Mouse (Mus musculus) kidney, adult 8-10 months (tissue): ENCODE measurements at regions not wholly inside any gene's neighbourhood (a gene's known extent, or its start where the extent isn't known, plus 50 kb on each side); places are given as distances from the start of the nearest gene placed in this dataset.
A peak's percentile ranks its signal among the peaks of the same experiment; 100 is the strongest.

Experiments used
- DNase-seq, 2 experiments: peaks; one replicate each; pipeline ENCODE4 v3.0.0; 2022

- DNase-seq, result no peak
These were observed 86.2 kb upstream of the Slc25a26 start for GRCm38 (mm10) chr6:94413987-94414360.

GRCm38 (mm10) chr6:94413297-94413986 is 86.7 kb upstream of the Slc25a26 start:
- no peak for DNase-seq

- DNase-seq, result no peak
These were observed 87.8 kb upstream of the Slc25a26 start for GRCm38 (mm10) chr6:94412341-94412740.

- DNase-seq, result no peak
These were observed 89.7 kb upstream of the Slc25a26 start for GRCm38 (mm10) chr6:94410480-94410879.

GRCm38 (mm10) chr6:94408996-94409395 is 91.1 kb upstream of the Slc25a26 start:
- no peak for DNase-seq

GRCm38 (mm10) chr6:94407751-94408150 is 92.4 kb upstream of the Slc25a26 start:
- DNase-seq, result no peak

GRCm38 (mm10) chr6:94405371-94406076 is 94.6 kb upstream of the Slc25a26 start:
- DNase-seq, result no peak

- no peak for DNase-seq
These were observed 98.3 kb upstream of the Slc25a26 start for GRCm38 (mm10) chr6:94401617-94402481.

- DNase-seq, result no peak
These were observed 99.0 kb upstream of the Slc25a26 start for GRCm38 (mm10) chr6:94401061-94401591.

GRCm38 (mm10) chr6:94400471-94401051 is 99.6 kb upstream of the Slc25a26 start:
- peak; percentile 35 to 55 for DNase-seq

GRCm38 (mm10) chr6:94391134-94391533 is 107.4 kb upstream of the Magi1 start:
- DNase-seq, result peak; percentile 88 to 96

GRCm38 (mm10) chr6:94390403-94390802 is 106.7 kb upstream of the Magi1 start:
- DNase-seq, result peak; percentile 82 to 92

GRCm38 (mm10) chr6:94389716-94390115 is 106.0 kb upstream of the Magi1 start:
- DNase-seq, result peak; percentile 53 to 59

- no peak for DNase-seq
These were observed 103.9 kb upstream of the Magi1 start for GRCm38 (mm10) chr6:94387648-94388047.

- DNase-seq, result peak; percentile 47 to 57
These were observed 101.8 kb upstream of the Magi1 start for GRCm38 (mm10) chr6:94385531-94385930.

- no peak for DNase-seq
These were observed 86.3 kb upstream of the Magi1 start for GRCm38 (mm10) chr6:94369991-94370390.

GRCm38 (mm10) chr6:94363951-94364350 is 80.2 kb upstream of the Magi1 start:
- peak; percentile 9 to 11 for DNase-seq

GRCm38 (mm10) chr6:94362626-94363025 is 78.9 kb upstream of the Magi1 start:
- no peak for DNase-seq

- DNase-seq, result no peak
These were observed 73.9 kb upstream of the Magi1 start for GRCm38 (mm10) chr6:94357568-94357967.

GRCm38 (mm10) chr6:94354451-94355095 is 70.9 kb upstream of the Magi1 start:
- DNase-seq, result peak; percentile 9 to 35

- DNase-seq, result no peak
These were observed 60.6 kb upstream of the Magi1 start for GRCm38 (mm10) chr6:94344296-94344695.

- no peak for DNase-seq
These were observed 56.8 kb upstream of the Magi1 start for GRCm38 (mm10) chr6:94340546-94340945.
